Mouse (Mus musculus): ENCODE measurements at regions not wholly inside any gene's neighbourhood (a gene's known extent, or its start where the extent isn't known, plus 50 kb on each side); places are given as distances from the start of the nearest gene placed in this dataset.

DNA sequence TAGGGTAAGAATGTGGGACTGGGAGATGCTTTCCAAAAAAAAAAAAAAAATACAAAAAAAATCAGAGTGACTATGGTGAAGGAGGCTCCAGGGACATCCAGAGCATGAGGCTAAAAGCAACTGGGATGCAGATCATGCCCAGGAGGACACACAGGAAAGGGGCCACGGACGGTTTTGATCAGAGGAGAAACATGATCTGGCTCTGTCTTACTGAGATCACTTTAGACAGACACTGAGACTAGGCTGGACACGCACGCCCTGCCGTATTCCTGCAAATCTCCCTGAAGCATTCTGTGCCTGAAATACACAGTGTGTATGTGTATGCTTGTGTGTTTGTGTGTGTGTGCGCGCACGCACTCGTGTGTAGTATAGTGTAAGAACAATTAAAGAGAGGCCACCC lies 167.1 kb downstream of the Dusp6 start:
- Histone ChIP-seq H3K4me2 (ENCODE audit: low read length) (no peak overlapping the region), H3K27me3 (replicated peaks; ENCODE audit: control insufficient read depth, insufficient read depth, low read length) (no peaks in the 10 kb centered on the region), H3K9ac (ENCODE audit: low read length) (no peak overlapping the region), H3K27ac (ENCODE audit: low read depth, low read length) (no peak overlapping the region), H3K4me1 (ENCODE audit: control insufficient read depth, insufficient read depth, low read length) (no peaks in the 10 kb centered on the region), H3K36me3 (ENCODE audit: control insufficient read depth, insufficient read depth, low read length) (no peaks in the 10 kb centered on the region), H3K4me3 (ENCODE audit: low read depth, low read length) (no peak overlapping the region), H3K9me3 (replicated peaks; ENCODE audit: control insufficient read depth, low read length) (no peaks in the 10 kb centered on the region)
- ATAC-seq (no peak), DNase-seq (ENCODE audit: low spot score) (no peak)
- WGBS = 75% methylated on average over 9 of the region's 9 CpGs

GRCm38 (mm10) chr10:99430669-99431561 lies 167.9 kb downstream of the Dusp6 start:
- Histone ChIP-seq H3K9ac (ENCODE audit: low read length) (no peak overlapping the region), H3K4me2 (ENCODE audit: low read length) (no peak overlapping the region), H3K36me3 (ENCODE audit: control insufficient read depth, insufficient read depth, low read length) (no peaks in the 10 kb centered on the region), H3K27me3 (replicated peaks; ENCODE audit: control insufficient read depth, insufficient read depth, low read length) (no peaks in the 10 kb centered on the region), H3K4me3 (ENCODE audit: low read depth, low read length) (no peak overlapping the region), H3K9me3 (replicated peaks; ENCODE audit: control insufficient read depth, low read length) (no peaks in the 10 kb centered on the region), H3K27ac (ENCODE audit: low read depth, low read length) (no peak overlapping the region), H3K4me1 (ENCODE audit: control insufficient read depth, insufficient read depth, low read length) (no peaks in the 10 kb centered on the region)
- 70% methylated on average over 16 of the region's 16 CpGs for WGBS
- DNase-seq (ENCODE audit: low spot score) (no peak), ATAC-seq (no peak)

DNA sequence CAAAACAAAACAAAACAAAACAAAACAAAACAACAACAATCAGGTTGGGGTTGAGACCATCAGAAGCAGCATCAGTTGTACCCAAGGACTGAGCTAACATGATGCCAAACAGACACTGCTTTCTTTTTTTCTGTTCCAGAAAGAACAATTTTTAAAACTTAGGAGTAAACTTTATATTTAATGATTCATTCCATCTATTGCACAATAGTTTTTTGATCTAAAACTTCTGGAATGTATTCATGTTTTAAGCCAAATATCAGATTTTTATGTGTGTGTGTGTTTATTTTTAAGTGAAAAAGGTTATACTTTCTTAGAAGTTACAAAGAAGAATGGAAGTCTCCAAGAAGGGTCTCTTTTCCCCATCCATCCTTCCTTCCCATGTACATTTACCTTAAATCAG lies 174.0 kb downstream of the Dusp6 start:
- DNase-seq (ENCODE audit: low spot score) = no peak
- Histone ChIP-seq H3K27me3 (replicated peaks; ENCODE audit: control insufficient read depth, insufficient read depth, low read length) (no peaks in the 10 kb centered on the region), H3K9ac (ENCODE audit: low read length) (no peak overlapping the region), H3K4me2 (ENCODE audit: low read length) (no peak overlapping the region), H3K27ac (ENCODE audit: low read depth, low read length) (no peak overlapping the region), H3K4me3 (ENCODE audit: low read depth, low read length) (no peak overlapping the region), H3K36me3 (ENCODE audit: control insufficient read depth, insufficient read depth, low read length) (no peaks in the 10 kb centered on the region), H3K9me3 (replicated peaks; ENCODE audit: control insufficient read depth, low read length) (no peaks in the 10 kb centered on the region), H3K4me1 (ENCODE audit: control insufficient read depth, insufficient read depth, low read length) (0 out of 2 replicates have a peak, but pooled peaks cover 3% of the 10 kb centered on the region)
- ATAC-seq = no peak

GRCm38 (mm10) chr10:99440169-99440568 lies 177.1 kb downstream of the Dusp6 start:
- ATAC-seq = no peak
- H3K27me3 ChIP-seq (replicated peaks; ENCODE audit: control insufficient read depth, insufficient read depth, low read length) = no peaks in the 10 kb centered on the region
- 86% methylated on average over 5 of the region's 5 CpGs for WGBS
- no peak overlapping the region for H3K9ac ChIP-seq (ENCODE audit: low read length)
- no peak overlapping the region for H3K27ac ChIP-seq (ENCODE audit: low read depth, low read length)
- 0 out of 2 replicates have a peak, but pooled peaks cover 3% of the 10 kb centered on the region for H3K4me1 ChIP-seq (ENCODE audit: control insufficient read depth, insufficient read depth, low read length)
- no peak for DNase-seq (ENCODE audit: low spot score)
- H3K4me3 ChIP-seq (ENCODE audit: low read depth, low read length) = no peak overlapping the region
- no peaks in the 10 kb centered on the region for H3K9me3 ChIP-seq (replicated peaks; ENCODE audit: control insufficient read depth, low read length)
- H3K36me3 ChIP-seq (ENCODE audit: control insufficient read depth, insufficient read depth, low read length) = no peaks in the 10 kb centered on the region
- H3K4me2 ChIP-seq (ENCODE audit: low read length) = no peak overlapping the region

- H3K9ac ChIP-seq (ENCODE audit: low read length) = no peak overlapping the region
- no peaks in the 10 kb centered on the region for H3K27me3 ChIP-seq (replicated peaks; ENCODE audit: control insufficient read depth, insufficient read depth, low read length)
- no peak overlapping the region for H3K27ac ChIP-seq (ENCODE audit: low read depth, low read length)
- ATAC-seq (peak; percentile 32; the same call in 1 of the 2 replicates), DNase-seq (ENCODE audit: low spot score) (peak; percentile 84)
- H3K36me3 ChIP-seq (ENCODE audit: control insufficient read depth, insufficient read depth, low read length) = no peaks in the 10 kb centered on the region
- H3K4me2 ChIP-seq (ENCODE audit: low read length) = no peak overlapping the region
- WGBS = 48% methylated on average over 6 of the region's 6 CpGs
- H3K9me3 ChIP-seq (replicated peaks; ENCODE audit: control insufficient read depth, low read length) = no peaks in the 10 kb centered on the region
- 0 out of 2 replicates have a peak, but pooled peaks cover 3% of the 10 kb centered on the region for H3K4me1 ChIP-seq (ENCODE audit: control insufficient read depth, insufficient read depth, low read length)
- H3K4me3 ChIP-seq (ENCODE audit: low read depth, low read length) = no peak overlapping the region
These were observed 178.0 kb downstream of the Dusp6 start for GRCm38 (mm10) chr10:99441014-99441413.

DNA sequence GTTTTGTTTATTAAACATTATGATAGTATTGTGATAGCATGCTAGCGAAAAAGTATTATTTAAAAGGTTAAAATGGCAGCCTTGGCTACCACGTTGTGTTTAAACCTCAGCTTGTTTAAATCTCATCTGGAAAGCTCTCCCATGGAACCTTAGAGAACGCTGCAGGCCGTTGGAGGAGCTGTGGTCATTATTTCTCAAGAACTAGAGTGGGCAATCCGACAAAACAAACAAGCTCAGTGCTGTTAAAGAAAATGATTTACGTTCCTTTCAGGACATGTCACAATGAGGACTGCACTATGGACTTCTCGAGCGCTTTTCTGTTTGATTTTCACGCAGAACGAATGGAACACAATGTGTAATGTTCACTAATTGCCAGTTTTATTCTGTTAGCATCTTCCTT lies 178.9 kb downstream of the Dusp6 start:
- H3K4me2 ChIP-seq (ENCODE audit: low read length) = no peak overlapping the region
- no peaks in the 10 kb centered on the region for H3K27me3 ChIP-seq (replicated peaks; ENCODE audit: control insufficient read depth, insufficient read depth, low read length)
- H3K9ac ChIP-seq (ENCODE audit: low read length) = no peak overlapping the region
- ATAC-seq (no peak), DNase-seq (ENCODE audit: low spot score) (no peak)
- no peaks in the 10 kb centered on the region for H3K36me3 ChIP-seq (ENCODE audit: control insufficient read depth, insufficient read depth, low read length)
- H3K4me1 ChIP-seq (ENCODE audit: control insufficient read depth, insufficient read depth, low read length) = 0 out of 2 replicates have a peak, but pooled peaks cover 3% of the 10 kb centered on the region
- no peak overlapping the region for H3K4me3 ChIP-seq (ENCODE audit: low read depth, low read length)
- H3K9me3 ChIP-seq (replicated peaks; ENCODE audit: control insufficient read depth, low read length) = no peaks in the 10 kb centered on the region
- WGBS = 44% methylated on average over 10 of the region's 10 CpGs
- no peak overlapping the region for H3K27ac ChIP-seq (ENCODE audit: low read depth, low read length)

DNA sequence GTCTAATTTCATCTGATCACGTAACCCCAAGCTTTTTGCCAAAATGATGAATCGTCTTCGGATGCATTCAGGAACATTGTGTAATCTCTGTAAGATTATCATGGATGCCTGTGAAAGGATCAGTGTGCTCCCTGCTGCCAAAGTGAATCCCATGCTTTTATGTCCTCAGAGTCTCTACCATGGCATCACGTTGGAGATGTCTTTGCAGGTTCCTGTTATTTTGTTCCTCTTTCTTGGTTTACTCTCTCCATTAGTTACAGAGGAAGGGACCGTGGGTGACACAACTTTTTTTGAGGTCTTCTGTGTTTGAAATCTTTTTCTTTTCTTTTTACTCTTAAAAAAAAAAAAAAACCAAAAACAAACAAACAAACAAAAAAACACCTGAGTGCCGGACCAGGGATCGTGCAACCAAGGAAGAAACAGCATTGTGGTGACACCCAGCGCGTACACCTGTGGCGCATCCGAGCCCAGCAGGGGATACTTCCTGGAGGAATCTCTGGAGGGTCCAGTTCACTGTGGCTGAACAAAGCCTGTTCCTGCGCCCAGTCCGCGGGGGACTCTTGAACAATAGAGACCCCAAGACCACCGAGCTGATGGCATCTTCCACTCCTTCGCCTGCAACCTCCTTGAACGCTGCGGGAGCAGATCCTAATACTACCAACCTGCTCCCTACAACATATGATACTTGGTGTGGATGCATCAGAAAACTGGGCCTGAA lies 180.6 kb downstream of the Dusp6 start:
- Histone ChIP-seq H3K27me3 (replicated peaks; ENCODE audit: control insufficient read depth, insufficient read depth, low read length) (no peaks in the 10 kb centered on the region), H3K4me1 (ENCODE audit: control insufficient read depth, insufficient read depth, low read length) (0 out of 2 replicates have a peak, but pooled peaks cover 3% of the 10 kb centered on the region), H3K4me2 (ENCODE audit: low read length) (no peak overlapping the region), H3K4me3 (ENCODE audit: low read depth, low read length) (no peak overlapping the region), H3K9me3 (replicated peaks; ENCODE audit: control insufficient read depth, low read length) (no peaks in the 10 kb centered on the region), H3K27ac (ENCODE audit: low read depth, low read length) (no peak overlapping the region), H3K36me3 (ENCODE audit: control insufficient read depth, insufficient read depth, low read length) (no peaks in the 10 kb centered on the region), H3K9ac (ENCODE audit: low read length) (no peak overlapping the region)
- DNase-seq (ENCODE audit: low spot score) (no peak), ATAC-seq (no peak)
- WGBS = 92% methylated on average over 18 of the region's 18 CpGs

DNA sequence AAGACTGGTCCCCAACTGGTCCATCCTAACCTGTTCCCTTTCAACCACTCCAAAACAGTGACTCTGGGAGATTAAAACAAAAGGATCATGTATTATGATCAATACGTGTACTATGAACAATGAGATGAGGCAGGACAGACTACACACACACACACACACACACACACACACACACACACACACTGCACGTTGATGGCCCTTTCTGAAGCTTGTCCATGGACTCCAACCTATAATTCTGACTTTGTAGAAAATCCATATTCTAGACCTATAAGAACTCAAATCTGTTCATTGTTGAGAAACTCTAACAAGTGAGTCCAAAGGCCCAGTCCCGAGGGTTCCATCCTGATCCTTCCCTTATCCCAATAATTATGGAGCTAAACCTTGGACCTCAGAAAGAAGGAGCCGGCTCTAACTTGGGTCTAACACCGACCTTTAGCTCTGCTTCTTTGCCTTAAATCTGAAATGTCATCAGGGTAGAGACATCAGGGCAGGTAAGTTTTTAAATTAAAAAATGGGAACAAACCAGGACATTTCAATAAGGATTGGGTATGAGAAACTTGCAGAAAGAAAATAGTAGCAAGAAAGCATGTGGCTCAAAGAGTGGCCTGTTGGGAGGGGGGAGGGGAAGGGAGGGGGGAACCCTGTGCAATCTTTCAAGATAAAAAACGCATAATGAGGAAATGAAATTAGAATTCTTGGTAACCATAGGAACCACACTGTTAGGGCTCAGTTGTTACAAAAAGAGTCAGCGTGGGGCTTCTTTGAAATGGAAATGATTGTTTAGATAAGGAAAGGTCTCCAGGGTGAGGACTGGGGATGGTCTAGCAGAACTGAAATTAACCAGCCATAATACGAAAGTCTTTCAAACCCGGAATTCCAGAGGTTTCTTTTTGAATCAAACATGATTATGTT lies 187.9 kb downstream of the Dusp6 start:
- Histone ChIP-seq H3K9me3 (replicated peaks; ENCODE audit: control insufficient read depth, low read length) (no peaks in the 10 kb centered on the region), H3K9ac (ENCODE audit: low read length) (no peak overlapping the region), H3K4me3 (ENCODE audit: low read depth, low read length) (no peak overlapping the region), H3K27me3 (replicated peaks; ENCODE audit: control insufficient read depth, insufficient read depth, low read length) (no peaks in the 10 kb centered on the region), H3K4me1 (ENCODE audit: control insufficient read depth, insufficient read depth, low read length) (peaks cover 7% of the 10 kb centered on the region), H3K36me3 (ENCODE audit: control insufficient read depth, insufficient read depth, low read length) (no peaks in the 10 kb centered on the region), H3K27ac (ENCODE audit: low read depth, low read length) (no peak overlapping the region), H3K4me2 (ENCODE audit: low read length) (no peak overlapping the region)
- peak; percentile 81 for DNase-seq (ENCODE audit: low spot score)
- peak; percentile 75 for ATAC-seq
- 21% methylated on average over 9 of the region's 9 CpGs for WGBS
